Mouse (Mus musculus) WW6 (cell line): ENCODE results near the gene Lhpp.

Source experiments
- DNase-seq: peaks from one replicate; pipeline ENCODE4 v3.0.0-alpha.2; 2013; ENCODE audit warnings: low read depth, low spot score

Gene Lhpp

GRCm38 (mm10) chr7:132599071-132599975 is 11.1 kb upstream of the Lhpp start, which contains the start of gene Nkx1-2:
Gene Nkx1-2, minus strand, starts transcription at chr7:132599637.
- DNase-seq = no peak

GRCm38 (mm10) chr7:132600026-132600425 is 10.4 kb upstream of the Lhpp start:
- no peak for DNase-seq

GRCm38 (mm10) chr7:132600926-132601325 is 9.5 kb upstream of the Lhpp start:
- no peak for DNase-seq

- no peak for DNase-seq
Observed at GRCm38 (mm10) chr7:132604720-132605119, 5.7 kb upstream of the Lhpp start.

GRCm38 (mm10) chr7:132605689-132606088 is 4.7 kb upstream of the Lhpp start:
- no peak for DNase-seq

GRCm38 (mm10) chr7:132608316-132609020 is 2.0 kb upstream of the Lhpp start:
- no peak for DNase-seq

GRCm38 (mm10) chr7:132611530-132611929 is 1.1 kb downstream of the Lhpp start:
- DNase-seq = no peak

- no peak for DNase-seq
Observed at GRCm38 (mm10) chr7:132615346-132615745, 4.9 kb downstream of the Lhpp start.

- no peak for DNase-seq
Observed at GRCm38 (mm10) chr7:132616391-132616790, 6.0 kb downstream of the Lhpp start.

GRCm38 (mm10) chr7:132617021-132617564 is 6.7 kb downstream of the Lhpp start:
- DNase-seq = no peak

GRCm38 (mm10) chr7:132619549-132619948 is 9.1 kb downstream of the Lhpp start:
- DNase-seq = no peak

GRCm38 (mm10) chr7:132619975-132620918 is 9.8 kb downstream of the Lhpp start:
- DNase-seq = no peak

- no peak for DNase-seq
Observed at GRCm38 (mm10) chr7:132624161-132624560, 13.7 kb downstream of the Lhpp start.

GRCm38 (mm10) chr7:132626174-132626573 is 15.7 kb downstream of the Lhpp start:
- DNase-seq = no peak

- no peak for DNase-seq
Observed at GRCm38 (mm10) chr7:132627448-132627847, 17.0 kb downstream of the Lhpp start.

GRCm38 (mm10) chr7:132631313-132631712 is 20.9 kb downstream of the Lhpp start:
- no peak for DNase-seq

GRCm38 (mm10) chr7:132637292-132637691 is 26.9 kb downstream of the Lhpp start:
- no peak for DNase-seq

GRCm38 (mm10) chr7:132638446-132639087 is 28.1 kb downstream of the Lhpp start:
- peak; percentile 29 for DNase-seq

- no peak for DNase-seq
Observed at GRCm38 (mm10) chr7:132640946-132641345, 30.5 kb downstream of the Lhpp start.

- DNase-seq = no peak
Observed at GRCm38 (mm10) chr7:132641606-132642005, 31.2 kb downstream of the Lhpp start.
